Mouse (Mus musculus) lung, embryonic 14.5 days (tissue): ENCODE measurements around the gene Hist2h3b. TPM values are rescaled to one million over a fixed set of nuclear protein-coding genes. Genes with fewer than 3 reads are reported as not detected.
A peak's percentile ranks its signal among the peaks of the same experiment; 100 is the strongest.

Experiments used
- ATAC-seq: fragments of 200-750 bp; cut with Nextera tagmentation; 2 replicates; pipeline ENCODE4 v1.8.0; 2017; ENCODE audit warnings: mild to moderate bottlenecking, moderate TSS enrichment, moderate library complexity; ENCODE audit not compliant: insufficient read depth
- DNase-seq: peaks from one replicate; pipeline ENCODE4 v3.0.0-alpha.2; 2015
- H3K27ac ChIP-seq: fragments of 300-500 bp; sonication (generic); 2 replicates; pipeline ENCODE4 v1.5.1; 2014; ENCODE audit warnings: low read depth, mild to moderate bottlenecking, moderate library complexity
- H3K27me3 ChIP-seq: fragments of 300-500 bp; sonication (generic); 2 replicates; pipeline ENCODE4 v1.6.1; 2014; ENCODE audit warnings: low read length, control low read depth; ENCODE audit not compliant: insufficient read depth
- H3K36me3 ChIP-seq: fragments of 300-500 bp; sonication (generic); 2 replicates; pipeline ENCODE4 v1.6.1; 2014; ENCODE audit warnings: control low read depth; ENCODE audit not compliant: insufficient read depth
- H3K4me1 ChIP-seq: fragments of 300-500 bp; sonication (generic); 2 replicates; pipeline ENCODE4 v1.6.1; 2014; ENCODE audit warnings: antibody characterized with exemption, control low read depth; ENCODE audit not compliant: insufficient read depth
- H3K4me2 ChIP-seq: fragments of 300-500 bp; sonication (generic); 2 replicates; pipeline ENCODE4 v1.6.1; 2014; ENCODE audit warnings: mild to moderate bottlenecking
- H3K4me3 ChIP-seq: fragments of 300-500 bp; sonication (generic); 2 replicates; pipeline ENCODE4 v1.5.1; 2014; ENCODE audit warnings: low read depth, low read length
- H3K9ac ChIP-seq: fragments of 300-500 bp; sonication (generic); 2 replicates; pipeline ENCODE4 v1.6.1; 2014
- H3K9me3 ChIP-seq: fragments of 300-500 bp; sonication (generic); 2 replicates; pipeline ENCODE4 v1.6.1; 2016; ENCODE audit warnings: low read depth, low read length, control low read depth
- CTCF ChIP-seq: IDR thresholded peaks from 2 replicates; pipeline ENCODE4 v1.5.1; 2016; ENCODE audit warnings: antibody characterized with exemption, low read depth
- WGBS: fragments of 180-500 bp; shearing (Covaris S2); extraction: QIAGEN DNeasy Blood & Tissue Kit; methylation state at CpG from one replicate; pipeline ENCODE4 v1.1.7; 2014; 5-methylcytosine and 5-hydroxymethylcytosine counted together
- polyA plus RNA-seq: library from polyadenylated mRNA; unstranded; fragments of >200 nt; fragmentation: Nextera tagmentation; extraction: Ambion mirVana; gene quantifications from 2 replicates; pipeline ENCODE4 v1.2.1, GENCODE M21; 2014

Gene Hist2h3b
- polyA plus RNA-seq, 1 experiment from 2014 or later = 111 TPM

GRCm38 (mm10) chr3:96248141-96249033 lies 20.1 kb upstream of the Hist2h3b start:
- peak overlapping the region; percentile 86; the same call in 1 of the 2 replicates for H3K27ac ChIP-seq
- ATAC-seq = no peak
- peak; percentile 36 for DNase-seq
- no peaks in the 10 kb centered on the region for H3K36me3 ChIP-seq
- peak overlapping the region; percentile 70 for H3K4me2 ChIP-seq
- peak overlapping the region; percentile 62 for H3K9ac ChIP-seq
- TF ChIP-seq CTCF = no peak
- peaks cover 8% of the 10 kb centered on the region for H3K4me1 ChIP-seq
- H3K27me3 ChIP-seq = no peaks in the 10 kb centered on the region
- peak overlapping the region; percentile 52 for H3K4me3 ChIP-seq
- 30% methylated on average over 6 of the region's 6 CpGs for WGBS
- no peaks in the 10 kb centered on the region for H3K9me3 ChIP-seq

GRCm38 (mm10) chr3:96249034-96249345 lies 19.5 kb upstream of the Hist2h3b start:
- peak overlapping the region; percentile 52 for H3K4me3 ChIP-seq
- no peak overlapping the region for H3K27ac ChIP-seq
- peaks cover 5% of the 10 kb centered on the region for H3K4me1 ChIP-seq
- no peak for TF ChIP-seq CTCF
- H3K9ac ChIP-seq = 0 out of 2 replicates have a peak overlapping the region, but pooled peaks have one; percentile 62
- DNase-seq (no peak), ATAC-seq (no peak)
- H3K36me3 ChIP-seq = no peaks in the 10 kb centered on the region
- peak overlapping the region; percentile 70 for H3K4me2 ChIP-seq
- no peaks in the 10 kb centered on the region for H3K9me3 ChIP-seq
- WGBS = 36% methylated on average over 4 of the region's 4 CpGs
- H3K27me3 ChIP-seq = peaks cover 3% of the 10 kb centered on the region; the same call in 1 of the 2 replicates

GRCm38 (mm10) chr3:96250890-96251289 lies 17.6 kb upstream of the Hist2h3b start:
- Histone ChIP-seq H3K27ac (no peak overlapping the region), H3K9me3 (no peaks in the 10 kb centered on the region), H3K4me2 (no peak overlapping the region), H3K4me1 (no peaks in the 10 kb centered on the region), H3K9ac (no peak overlapping the region), H3K36me3 (no peaks in the 10 kb centered on the region), H3K4me3 (no peak overlapping the region), H3K27me3 (peaks cover 3% of the 10 kb centered on the region; the same call in 1 of the 2 replicates)
- 63% methylated on average over 3 of the region's 3 CpGs for WGBS
- ATAC-seq = no peak
- no peak for TF ChIP-seq CTCF
- no peak for DNase-seq

- no peak for TF ChIP-seq CTCF
- Histone ChIP-seq H3K27me3 (peaks cover 3% of the 10 kb centered on the region; the same call in 1 of the 2 replicates), H3K9ac (no peak overlapping the region), H3K4me2 (no peak overlapping the region), H3K4me1 (no peaks in the 10 kb centered on the region), H3K9me3 (no peaks in the 10 kb centered on the region), H3K27ac (no peak overlapping the region), H3K4me3 (no peak overlapping the region), H3K36me3 (no peaks in the 10 kb centered on the region)
- no peak for DNase-seq
- no peak for ATAC-seq
- 84% methylated on average over 3 of the region's 3 CpGs for WGBS
Observed at GRCm38 (mm10) chr3:96251787-96252186, 16.7 kb upstream of the Hist2h3b start.

- H3K4me1 ChIP-seq = no peaks in the 10 kb centered on the region
- H3K36me3 ChIP-seq = no peaks in the 10 kb centered on the region
- H3K27ac ChIP-seq = no peak overlapping the region
- peak overlapping the region; percentile 20; the same call in 1 of the 2 replicates for H3K4me2 ChIP-seq
- 35% methylated on average over 10 of the region's 10 CpGs for WGBS
- TF ChIP-seq CTCF = no peak
- ATAC-seq = peak; percentile 67
- peaks cover 3% of the 10 kb centered on the region; the same call in 1 of the 2 replicates for H3K27me3 ChIP-seq
- DNase-seq = peak; percentile 55
- no peak overlapping the region for H3K9ac ChIP-seq
- H3K4me3 ChIP-seq = no peak overlapping the region
- no peaks in the 10 kb centered on the region for H3K9me3 ChIP-seq
Observed at GRCm38 (mm10) chr3:96254683-96255355, 13.6 kb upstream of the Hist2h3b start.

- no peak for DNase-seq
- Histone ChIP-seq H3K9ac (no peak overlapping the region), H3K36me3 (no peaks in the 10 kb centered on the region), H3K9me3 (no peaks in the 10 kb centered on the region), H3K27me3 (peaks cover 3% of the 10 kb centered on the region; the same call in 1 of the 2 replicates), H3K4me1 (no peaks in the 10 kb centered on the region), H3K4me2 (0 out of 2 replicates have a peak overlapping the region, but pooled peaks have one; percentile 6), H3K4me3 (no peak overlapping the region), H3K27ac (peak overlapping the region; percentile 33; the same call in 1 of the 2 replicates)
- no peak for ATAC-seq
- WGBS = 56% methylated on average over 5 of the region's 5 CpGs
- no peak for TF ChIP-seq CTCF
Observed at GRCm38 (mm10) chr3:96255926-96256593, 12.4 kb upstream of the Hist2h3b start.

GRCm38 (mm10) chr3:96257190-96257589 lies 11.3 kb upstream of the Hist2h3b start:
- Histone ChIP-seq H3K36me3 (no peaks in the 10 kb centered on the region), H3K9me3 (no peaks in the 10 kb centered on the region), H3K27me3 (peaks cover 3% of the 10 kb centered on the region; the same call in 1 of the 2 replicates), H3K4me1 (peaks cover 3% of the 10 kb centered on the region; the same call in 1 of the 2 replicates), H3K4me2 (no peak overlapping the region), H3K4me3 (no peak overlapping the region), H3K9ac (no peak overlapping the region), H3K27ac (no peak overlapping the region)
- 54% methylated on average over 3 of the region's 3 CpGs for WGBS
- DNase-seq (peak; percentile 11), ATAC-seq (no peak)
- no peak for TF ChIP-seq CTCF
